Mouse (Mus musculus): ENCODE results near the gene Wdr38. TPM values are rescaled to one million over a fixed set of nuclear protein-coding genes. Genes with fewer than 3 reads are reported as not detected.

Gene Wdr38
- 0.58 and 0.98 TPM in 2 replicates for polyA plus RNA-seq (2012; rRNA removed)
- 1.3 TPM in 2 replicates for polyA plus RNA-seq (2014; fragmentation: Nextera tagmentation; extraction: Ambion mirVana)

DNA sequence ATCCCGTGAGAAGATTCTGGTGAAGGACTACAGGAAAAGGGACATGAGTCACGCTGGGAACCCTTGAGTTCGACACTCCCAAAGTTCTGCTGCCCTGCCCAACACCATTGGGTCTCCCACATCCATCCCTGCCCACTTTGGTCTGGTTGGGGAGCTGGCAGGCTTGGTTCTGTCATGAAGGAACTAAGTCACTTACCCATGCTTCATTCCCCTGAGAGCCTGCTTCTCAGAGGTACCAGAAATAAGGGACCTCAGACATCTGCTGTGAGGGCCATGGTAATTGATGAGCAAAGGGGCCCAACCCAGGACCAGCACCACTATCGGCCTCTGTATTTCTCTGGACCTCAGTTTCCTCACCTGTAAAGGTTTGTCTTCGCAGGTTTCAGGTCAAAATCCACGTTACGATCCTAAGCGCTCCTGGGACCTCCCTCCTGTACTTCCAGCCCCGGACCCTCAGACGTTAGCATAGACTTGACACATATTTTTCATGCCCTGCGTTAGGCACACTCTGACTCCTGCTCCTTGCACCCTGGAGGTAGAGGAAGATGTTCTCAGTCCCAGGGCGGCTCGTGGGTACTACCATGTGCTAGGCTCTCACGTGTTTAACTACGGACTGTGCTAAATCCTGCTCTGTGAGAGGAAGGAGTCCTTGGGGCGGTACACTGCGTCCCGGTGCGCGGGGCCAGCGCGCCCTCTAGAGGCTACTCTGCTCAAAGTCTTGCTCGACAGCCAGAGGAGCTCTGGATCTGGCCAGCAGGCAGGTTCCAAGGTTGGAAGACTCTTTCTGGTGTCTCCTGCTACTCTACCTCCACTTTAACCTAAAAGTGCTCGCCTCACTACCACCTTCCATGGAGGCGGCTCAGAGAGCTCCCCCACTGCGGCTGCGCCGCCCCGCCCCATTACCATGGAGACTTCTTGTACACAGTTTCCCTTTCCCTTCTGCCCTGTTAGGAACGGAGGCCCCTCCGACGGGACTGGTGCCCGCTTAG, at the start of gene Wdr38:
TSS of gene Wdr38 (plus strand) at position 91 of the 989 bp plus-strand sequence.
- peaks cover 31% of the 10 kb centered on the region for H3K36me3 ChIP-seq (ENCODE audit: control insufficient read depth, insufficient read depth, low read length)
- H3K9ac ChIP-seq (ENCODE audit: low read depth, low read length, severe bottlenecking) = peak within 1 kb of the TSS; percentile 51
- H3K27ac ChIP-seq (replicated peaks; ENCODE audit: low read depth, low read length) = no peak within 1 kb of the TSS; the same call in 1 of the 2 replicates
- H3K9me3 ChIP-seq (ENCODE audit: control insufficient read depth, low read length) = no peaks in the 10 kb centered on the region
- H3K27me3 ChIP-seq (ENCODE audit: control insufficient read depth, insufficient read depth, low read length) = no peaks in the 10 kb centered on the region
- DNase-seq (ENCODE audit: low spot score) (peak; percentile 88), ATAC-seq (ENCODE audit: low FRiP score, low read depth) (peak; percentile 85)
- WGBS = 14% methylated on average over 33 of the region's 33 CpGs
- 0 out of 2 replicates have a peak, but pooled peaks cover 2% of the 10 kb centered on the region for H3K4me1 ChIP-seq (ENCODE audit: control insufficient read depth, insufficient read depth, low read length)
- peak within 1 kb of the TSS; percentile 60 for H3K4me2 ChIP-seq (replicated peaks; ENCODE audit: low read depth, low read length, severe bottlenecking)
- TF ChIP-seq POLR2A (IDR thresholded peaks at IDR 0.05; ENCODE audit: borderline replicate concordance, extremely low read depth, insufficient read depth, insufficient read length) = no peak
- H3K4me3 ChIP-seq (replicated peaks; ENCODE audit: low read length) = peak within 1 kb of the TSS; percentile 38

DNA sequence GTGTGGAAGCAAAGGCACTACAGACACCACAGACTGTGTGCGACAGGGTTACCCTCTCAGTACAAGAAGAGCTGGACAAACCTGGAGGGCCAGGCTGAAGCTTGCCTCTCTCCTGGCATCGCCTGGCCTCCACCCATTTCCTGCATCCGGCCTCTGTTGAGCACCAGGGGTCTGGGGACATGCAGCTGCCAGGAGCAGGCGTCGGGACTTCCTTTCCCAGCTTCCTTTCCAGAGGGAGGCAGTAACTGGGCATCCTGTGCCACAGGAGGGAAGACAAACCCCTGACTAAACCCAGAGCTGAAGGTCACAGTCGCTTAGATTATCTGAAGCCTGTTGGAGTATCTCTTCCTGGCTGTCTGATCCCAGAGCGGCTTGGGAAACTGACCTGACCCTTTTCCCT, 49.7 kb upstream of the Wdr38 start:
- DNase-seq (ENCODE audit: low spot score) (no peak), ATAC-seq (ENCODE audit: low FRiP score, low read depth) (no peak)
- no peak overlapping the region for H3K4me3 ChIP-seq (replicated peaks; ENCODE audit: low read length)
- WGBS = 62% methylated on average over 7 of the region's 7 CpGs
- no peak overlapping the region for H3K27ac ChIP-seq (replicated peaks; ENCODE audit: low read depth, low read length)
- H3K9ac ChIP-seq (ENCODE audit: low read depth, low read length, severe bottlenecking) = no peak overlapping the region
- no peak for TF ChIP-seq POLR2A (IDR thresholded peaks at IDR 0.05; ENCODE audit: borderline replicate concordance, extremely low read depth, insufficient read depth, insufficient read length)
- no peaks in the 10 kb centered on the region for H3K36me3 ChIP-seq (ENCODE audit: control insufficient read depth, insufficient read depth, low read length)
- H3K4me1 ChIP-seq (ENCODE audit: control insufficient read depth, insufficient read depth, low read length) = no peaks in the 10 kb centered on the region
- no peaks in the 10 kb centered on the region for H3K9me3 ChIP-seq (ENCODE audit: control insufficient read depth, low read length)
- no peaks in the 10 kb centered on the region for H3K27me3 ChIP-seq (ENCODE audit: control insufficient read depth, insufficient read depth, low read length)
- H3K4me2 ChIP-seq (replicated peaks; ENCODE audit: low read depth, low read length, severe bottlenecking) = no peak overlapping the region

DNA sequence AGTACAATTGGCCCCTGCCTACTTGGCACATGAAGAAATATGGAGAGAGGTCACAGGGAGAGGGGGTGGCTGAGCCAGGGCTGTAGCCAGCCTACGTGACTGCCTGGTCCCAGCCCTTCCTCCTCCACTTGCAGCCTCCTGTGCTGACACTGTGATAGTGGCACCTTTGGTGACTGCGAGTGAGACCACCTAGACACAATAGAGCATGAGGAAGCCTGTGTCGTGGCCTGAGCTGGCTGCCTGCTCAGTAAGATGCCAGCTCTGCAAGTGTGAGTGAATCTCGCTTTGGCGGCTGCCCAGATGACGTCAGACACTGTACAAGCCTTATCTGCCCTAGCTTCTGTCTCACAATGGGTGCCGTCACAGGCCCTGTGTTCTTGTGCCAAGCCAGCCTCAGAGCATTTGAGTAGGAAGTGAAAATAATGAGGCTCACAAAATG, 47.0 kb upstream of the Wdr38 start:
- H3K9me3 ChIP-seq (ENCODE audit: control insufficient read depth, low read length) = no peaks in the 10 kb centered on the region
- H3K4me2 ChIP-seq (replicated peaks; ENCODE audit: low read depth, low read length, severe bottlenecking) = no peak overlapping the region
- no peak overlapping the region for H3K4me3 ChIP-seq (replicated peaks; ENCODE audit: low read length)
- H3K9ac ChIP-seq (ENCODE audit: low read depth, low read length, severe bottlenecking) = no peak overlapping the region
- no peaks in the 10 kb centered on the region for H3K27me3 ChIP-seq (ENCODE audit: control insufficient read depth, insufficient read depth, low read length)
- DNase-seq (ENCODE audit: low spot score) = no peak
- no peak for TF ChIP-seq POLR2A (IDR thresholded peaks at IDR 0.05; ENCODE audit: borderline replicate concordance, extremely low read depth, insufficient read depth, insufficient read length)
- 0 out of 2 replicates have a peak, but pooled peaks have one; percentile 26 for ATAC-seq (ENCODE audit: low FRiP score, low read depth)
- 78% methylated on average over 7 of the region's 7 CpGs for WGBS
- H3K27ac ChIP-seq (replicated peaks; ENCODE audit: low read depth, low read length) = no peak overlapping the region
- H3K4me1 ChIP-seq (ENCODE audit: control insufficient read depth, insufficient read depth, low read length) = no peaks in the 10 kb centered on the region
- no peaks in the 10 kb centered on the region for H3K36me3 ChIP-seq (ENCODE audit: control insufficient read depth, insufficient read depth, low read length)

DNA sequence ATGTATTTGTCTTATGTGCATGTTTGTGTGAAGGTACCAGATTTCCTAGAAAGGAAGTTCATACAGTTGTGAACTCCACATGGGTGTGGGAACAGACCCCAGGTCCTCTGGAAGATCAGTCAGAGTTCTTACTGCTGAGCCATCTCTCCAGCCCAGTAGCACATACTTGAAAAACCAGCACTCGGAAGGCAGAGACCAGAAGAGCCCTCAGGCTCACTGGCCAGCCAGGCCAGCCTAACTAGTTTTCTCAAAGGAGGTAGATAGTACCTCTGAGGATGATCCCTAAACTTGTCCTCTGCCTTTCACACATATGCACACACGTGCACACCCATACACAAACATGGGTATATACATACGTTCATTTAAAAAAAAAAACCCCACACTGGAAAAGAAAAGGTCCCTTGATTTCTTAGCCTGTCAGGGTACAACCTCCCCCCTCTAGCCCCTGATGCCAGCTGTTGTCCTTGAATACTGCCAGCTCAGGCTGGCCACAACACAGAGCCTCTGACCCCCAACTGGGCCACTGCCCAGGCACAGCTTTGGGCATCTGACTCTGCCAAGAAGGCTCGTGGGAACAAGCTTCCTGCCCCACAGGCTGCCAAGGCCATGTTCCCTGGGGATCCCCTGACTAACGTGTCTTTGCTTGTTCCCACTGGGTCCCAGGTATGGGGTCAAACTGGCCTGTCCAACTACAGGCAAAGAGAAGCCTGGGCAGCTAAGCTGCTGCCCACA, 44.0 kb upstream of the Wdr38 start:
- Histone ChIP-seq H3K36me3 (ENCODE audit: control insufficient read depth, insufficient read depth, low read length) (no peaks in the 10 kb centered on the region), H3K9ac (ENCODE audit: low read depth, low read length, severe bottlenecking) (no peak overlapping the region), H3K4me3 (replicated peaks; ENCODE audit: low read length) (no peak overlapping the region), H3K4me2 (replicated peaks; ENCODE audit: low read depth, low read length, severe bottlenecking) (no peak overlapping the region), H3K9me3 (ENCODE audit: control insufficient read depth, low read length) (no peaks in the 10 kb centered on the region), H3K4me1 (ENCODE audit: control insufficient read depth, insufficient read depth, low read length) (no peaks in the 10 kb centered on the region), H3K27ac (replicated peaks; ENCODE audit: low read depth, low read length) (no peak overlapping the region), H3K27me3 (ENCODE audit: control insufficient read depth, insufficient read depth, low read length) (no peaks in the 10 kb centered on the region)
- no peak for TF ChIP-seq POLR2A (IDR thresholded peaks at IDR 0.05; ENCODE audit: borderline replicate concordance, extremely low read depth, insufficient read depth, insufficient read length)
- ATAC-seq (ENCODE audit: low FRiP score, low read depth) (no peak), DNase-seq (ENCODE audit: low spot score) (no peak)
- 70% methylated on average over 5 of the region's 5 CpGs for WGBS

DNA sequence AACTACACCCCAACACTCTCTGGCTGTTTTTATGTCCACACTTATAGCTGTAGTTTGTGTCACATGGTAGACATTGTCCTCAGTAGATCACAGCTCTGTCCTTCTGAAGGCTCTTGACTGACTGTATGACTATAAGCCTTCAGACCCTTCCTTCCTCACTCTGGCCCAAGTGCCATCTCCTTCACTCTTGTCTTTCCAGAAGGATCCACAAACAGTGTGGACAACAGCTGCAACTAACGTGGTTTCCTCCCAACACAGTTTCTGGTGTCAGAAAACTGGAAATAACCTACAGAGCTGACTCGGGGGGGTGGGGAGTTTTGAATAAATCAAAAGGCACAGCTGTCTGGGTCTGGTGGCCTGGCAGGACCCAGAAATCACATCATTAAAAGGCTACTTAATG, 41.2 kb upstream of the Wdr38 start:
- no peak for ATAC-seq (ENCODE audit: low FRiP score, low read depth)
- Histone ChIP-seq H3K9ac (ENCODE audit: low read depth, low read length, severe bottlenecking) (no peak overlapping the region), H3K4me2 (replicated peaks; ENCODE audit: low read depth, low read length, severe bottlenecking) (no peak overlapping the region), H3K4me1 (ENCODE audit: control insufficient read depth, insufficient read depth, low read length) (no peaks in the 10 kb centered on the region), H3K36me3 (ENCODE audit: control insufficient read depth, insufficient read depth, low read length) (no peaks in the 10 kb centered on the region), H3K9me3 (ENCODE audit: control insufficient read depth, low read length) (no peaks in the 10 kb centered on the region), H3K4me3 (replicated peaks; ENCODE audit: low read length) (no peak overlapping the region), H3K27me3 (ENCODE audit: control insufficient read depth, insufficient read depth, low read length) (no peaks in the 10 kb centered on the region), H3K27ac (replicated peaks; ENCODE audit: low read depth, low read length) (no peak overlapping the region)
- TF ChIP-seq POLR2A (IDR thresholded peaks at IDR 0.05; ENCODE audit: borderline replicate concordance, extremely low read depth, insufficient read depth, insufficient read length) = no peak
- WGBS = 63% methylated on average over 2 of the region's 2 CpGs
- no peak for DNase-seq (ENCODE audit: low spot score)

All from limb, embryonic 14.5 days (tissue).